Comparison of ENCODE assay signal across 19 mouse cellular contexts in genomic region chr5:122168344-122169069, GRCm38 (mm10). TPM values are rescaled to one million over a fixed set of nuclear protein-coding genes. Genes with fewer than 3 reads are reported as not detected.
DNase-seq lines count a peak whose midpoint lies in the region; ATAC-seq and TF ChIP-seq lines count a peak whose summit lies in the region.
"Had no signal": no experiment of that assay in that cellular context is flagged by ENCODE, and none has a peak within 500 bp of the region (broad histone marks: within the 10 kb centered on the region; RNA-seq: fewer than 3 reads in every experiment).

No protein-coding gene starts in this region.

- TF ChIP-seq CTCF in gastrocnemius, adult 2 months (IDR thresholded peaks at IDR 0.05), result no peak
- no peak for TF ChIP-seq CTCF in heart, postnatal 0 days (IDR thresholded peaks at IDR 0.05; ENCODE audit: low read depth)
- TF ChIP-seq CTCF in layer of hippocampus, adult 2 months (conservative IDR thresholded peaks at IDR 0.05), result no peak

- H3K4me2 ChIP-seq in heart, postnatal 0 days (ENCODE audit: low read depth, low read length), result no peak overlapping the region
- H3K4me2 ChIP-seq: embryonic facial prominence, embryonic 13.5 days; forebrain, embryonic 12.5 days; hindbrain, embryonic 14.5 days; intestine, embryonic 15.5 days had no signal

- no peak overlapping the region for H3K9ac ChIP-seq in heart, postnatal 0 days (replicated peaks; ENCODE audit: low read depth, low read length)
- H3K9ac ChIP-seq: embryonic facial prominence, embryonic 13.5 days; forebrain, embryonic 12.5 days; hindbrain, embryonic 14.5 days; intestine, embryonic 15.5 days had no signal

- DNase-seq in adrenal gland, adult 2 months, result peak; percentile 33
- DNase-seq in adrenal gland, adult 8-10 months, result no peak
- no peak for DNase-seq in gastrocnemius, adult 2 months
- DNase-seq in gastrocnemius, postnatal 25 days, result no peak
- no peak for DNase-seq in heart, postnatal 0 days (ENCODE audit: low spot score)
- DNase-seq in heart, adult 9 months (ENCODE audit: low spot score in 2 of 2), result no peak
- DNase-seq in layer of hippocampus, adult 2 months (ENCODE audit: low spot score in 2 of 2), result no peak
- no peak for DNase-seq in layer of hippocampus, postnatal 36 days
- DNase-seq: cerebellum, adult 2 months; cerebellum, postnatal 36 days; gastrocnemius, postnatal 14 days; kidney, adult 18-20 months had no signal

- ATAC-seq in heart, postnatal 0 days (ENCODE audit: insufficient read depth, low read depth), result no peak
- ATAC-seq: forebrain, embryonic 16.5 days; intestine, embryonic 15.5 days had no signal

- no peaks in the 10 kb centered on the region for H3K9me3 ChIP-seq in heart, postnatal 0 days (replicated peaks; ENCODE audit: control insufficient read depth, low read length)
- H3K9me3 ChIP-seq: embryonic facial prominence, embryonic 13.5 days; forebrain, embryonic 12.5 days; hindbrain, embryonic 10.5 days; intestine, embryonic 15.5 days had no signal

- H3K4me1 ChIP-seq in heart, postnatal 0 days (ENCODE audit: control insufficient read depth, insufficient read depth), result peaks cover 49% of the 10 kb centered on the region

- WGBS in heart, postnatal 0 days, result 55% methylated on average over 13 of the region's 14 CpGs

- H3K27ac ChIP-seq in gastrocnemius, adult 2 months, result peak overlapping the region; percentile 89
- peak overlapping the region; percentile 74 for H3K27ac ChIP-seq in heart, postnatal 0 days (ENCODE audit: low read depth)
- peak overlapping the region; percentile 40; the same call in 1 of the 2 replicates for H3K27ac ChIP-seq in layer of hippocampus, adult 2 months
- H3K27ac ChIP-seq: embryonic facial prominence, embryonic 13.5 days; forebrain, embryonic 12.5 days; hindbrain, embryonic 10.5 days; hindbrain, embryonic 14.5 days; intestine, embryonic 15.5 days had no signal

- H3K4me3 ChIP-seq in gastrocnemius, adult 2 months, result peak overlapping the region; percentile 60
- no peak overlapping the region for H3K4me3 ChIP-seq in heart, postnatal 0 days (ENCODE audit: low read depth, low read length)
- H3K4me3 ChIP-seq in layer of hippocampus, adult 2 months, result no peak overlapping the region
- H3K4me3 ChIP-seq: embryonic facial prominence, embryonic 13.5 days; forebrain, embryonic 12.5 days; hindbrain, embryonic 10.5 days; intestine, embryonic 15.5 days had no signal

- H3K27me3 ChIP-seq in heart, postnatal 0 days (ENCODE audit: control insufficient read depth, insufficient read depth, low read length), result no peaks in the 10 kb centered on the region
- H3K27me3 ChIP-seq: embryonic facial prominence, embryonic 13.5 days; forebrain, embryonic 12.5 days; intestine, embryonic 15.5 days had no signal

- TF ChIP-seq EP300 in heart, postnatal 0 days (IDR thresholded peaks at IDR 0.05; ENCODE audit: low read depth), result no peak

- H3K36me3 ChIP-seq in heart, postnatal 0 days (replicated peaks; ENCODE audit: control insufficient read depth, insufficient read depth, low read length), result peaks cover 70% of the 10 kb centered on the region

- intact Hi-C loops in gastrocnemius, adult 2 months (cut with DNase I), result no loop called here

RNA-seq across cellular contexts. Expression of gene Ppp1cc, which starts 10.4 kb away (rescaled TPM):
- 100 to 1,000 TPM; 181 to 207 TPM for total RNA-seq in adrenal gland, adult 2 months (2021)
- polyA plus RNA-seq in adrenal gland, adult 2 months (2012; rRNA removed), result 36.4 and 36.6 TPM in 2 replicates
- 100 to 1,000 TPM; 122 to 226 (median 188) TPM for total RNA-seq in adrenal gland, adult 8-10 months (2022)
- total RNA-seq in gastrocnemius, adult 2 months (2021), result 100 to 1,000 TPM; 154 to 155 TPM
- total RNA-seq in gastrocnemius, postnatal 25 days (2021), result 100 to 1,000 TPM; 111 to 125 TPM
- 199 and 295 TPM in 2 replicates for total RNA-seq in heart, postnatal 0 days (2014; rRNA removed; ENCODE audit: low replicate concordance)
- 146 and 157 TPM in 2 replicates for polyA plus RNA-seq in heart, postnatal 0 days (2015; fragmentation: Nextera tagmentation; extraction: Ambion mirVana)
- 100 to 1,000 TPM; 223 to 228 TPM for total RNA-seq in layer of hippocampus, adult 2 months (2021)
- total RNA-seq in layer of hippocampus, postnatal 36 days (2021), result 100 to 1,000 TPM; 223 to 225 TPM

RNA-seq across cellular contexts. Expression of gene Ccdc63, which starts 27.9 kb away (rescaled TPM):
- total RNA-seq in adrenal gland, adult 2 months (2021), result not detected
- not detected in 2 replicates for polyA plus RNA-seq in adrenal gland, adult 2 months (2012; rRNA removed)
- under 1 TPM in 1 of 4 experiments, not detected in 3; 0.22 TPM for total RNA-seq in adrenal gland, adult 8-10 months (2022)
- total RNA-seq in gastrocnemius, adult 2 months (2021), result not detected
- total RNA-seq in gastrocnemius, postnatal 25 days (2021), result not detected
- total RNA-seq in heart, postnatal 0 days (2014; rRNA removed; ENCODE audit: low replicate concordance), result not detected in 2 replicates
- 0.26 and 0.27 TPM in 2 replicates for polyA plus RNA-seq in heart, postnatal 0 days (2015; fragmentation: Nextera tagmentation; extraction: Ambion mirVana)
- total RNA-seq in layer of hippocampus, adult 2 months (2021), result 1 to 10 TPM in 1 of 2 experiments, under 1 TPM in 1; 0.39 to 1.2 TPM
- total RNA-seq in layer of hippocampus, postnatal 36 days (2021), result 1 to 10 TPM in 1 of 2 experiments, under 1 TPM in 1; 0.68 to 1.1 TPM
- total RNA-seq: gastrocnemius, postnatal 14 days had no signal
- polyA plus RNA-seq: C2C12; embryonic facial prominence, embryonic 13.5 days; forebrain, embryonic 12.5 days; forebrain, embryonic 16.5 days; hindbrain, embryonic 10.5 days; intestine, embryonic 15.5 days had no signal

RNA-seq across cellular contexts. Expression of gene Hvcn1, which starts 38.1 kb away (rescaled TPM):
- 1 to 10 TPM; 1.8 to 2.4 TPM for total RNA-seq in adrenal gland, adult 2 months (2021)
- 2.5 and 3.7 TPM in 2 replicates for polyA plus RNA-seq in adrenal gland, adult 2 months (2012; rRNA removed)
- 1 to 10 TPM; 1.8 to 8.0 (median 4.2) TPM for total RNA-seq in adrenal gland, adult 8-10 months (2022)
- under 1 TPM; 0.28 to 0.61 TPM for total RNA-seq in gastrocnemius, adult 2 months (2021)
- 1 to 10 TPM in 1 of 2 experiments, under 1 TPM in 1; 0.67 to 1.1 TPM for total RNA-seq in gastrocnemius, postnatal 25 days (2021)
- 0.23 and 2.6 TPM in 2 replicates for total RNA-seq in heart, postnatal 0 days (2014; rRNA removed; ENCODE audit: low replicate concordance)
- 1.2 and 2.1 TPM in 2 replicates for polyA plus RNA-seq in heart, postnatal 0 days (2015; fragmentation: Nextera tagmentation; extraction: Ambion mirVana)
- total RNA-seq in layer of hippocampus, adult 2 months (2021), result 1 to 10 TPM; 2.6 to 3.0 TPM
- 1 to 10 TPM; 2.4 to 3.3 TPM for total RNA-seq in layer of hippocampus, postnatal 36 days (2021)
